Mouse (Mus musculus) mouse trophoblast stem cell (cell line): Measurements from ENCODE around the gene Sall1.

ENCODE experiments used
- in situ Hi-C, 2 experiments: fragments of 300-500 bp; cut with MseI, MboI; formaldehyde crosslinking; loops; 2 replicates in 1 of 2; 3 replicates in 1 of 2; pipeline ENCODE4 v1.15.1; 2025

Gene Sall1

DNA sequence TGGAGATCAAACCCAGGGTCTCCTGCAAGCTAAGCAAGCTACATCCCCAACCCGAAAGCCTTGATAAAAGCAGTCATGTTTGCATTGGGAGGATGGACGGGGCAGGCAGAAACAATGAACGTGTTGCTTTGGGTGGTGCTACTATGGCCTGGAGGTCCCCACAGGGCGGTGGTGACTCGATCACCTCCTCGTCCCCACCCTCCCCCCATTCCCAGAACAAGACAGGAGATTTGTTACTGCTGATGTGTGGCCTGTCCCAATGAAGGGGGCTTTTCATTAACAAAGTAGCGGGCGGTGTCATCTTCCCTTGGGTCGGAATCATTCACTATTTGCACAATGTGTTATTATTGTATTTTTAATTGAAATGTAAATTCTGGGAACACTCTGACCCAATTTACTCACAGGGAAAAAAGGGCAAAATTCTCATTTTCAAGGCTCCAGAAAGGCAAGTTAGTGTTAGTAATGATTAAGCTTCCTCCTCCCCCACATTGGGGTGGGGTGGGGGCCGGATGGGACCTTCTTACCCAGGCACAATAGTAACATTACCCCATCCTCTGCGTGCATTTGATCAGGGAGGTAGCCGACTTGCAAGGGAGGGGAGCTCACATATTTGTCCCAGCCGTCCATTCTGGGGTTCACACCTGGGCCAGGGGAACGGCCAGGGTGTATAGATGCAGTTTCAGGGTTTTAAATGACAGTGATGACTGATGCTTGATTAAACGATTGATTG lies 52.0 kb downstream of the Sall1 start:
- in situ Hi-C loops = no loop called here

DNA sequence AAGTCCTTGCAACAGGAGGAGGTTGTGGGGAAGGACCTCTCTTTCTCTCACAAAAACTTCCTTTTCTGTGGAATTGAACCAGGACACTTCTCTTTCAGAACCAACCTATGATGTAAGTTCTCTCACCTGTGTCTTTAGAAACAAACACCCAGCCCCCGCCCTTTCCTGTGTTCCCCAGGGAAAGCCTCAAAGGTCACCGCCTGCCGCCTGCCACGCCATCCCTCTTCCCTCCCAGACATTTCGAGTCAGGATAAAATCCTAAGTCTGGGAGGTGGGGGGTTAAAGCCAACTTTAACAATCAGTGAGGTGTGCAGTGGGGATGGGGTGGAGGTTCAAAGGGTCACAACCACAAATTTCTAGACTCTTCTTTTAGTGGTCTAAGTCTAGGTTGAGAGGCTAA lies 52.8 kb downstream of the Sall1 start:
- in situ Hi-C loops = no loop called here

DNA sequence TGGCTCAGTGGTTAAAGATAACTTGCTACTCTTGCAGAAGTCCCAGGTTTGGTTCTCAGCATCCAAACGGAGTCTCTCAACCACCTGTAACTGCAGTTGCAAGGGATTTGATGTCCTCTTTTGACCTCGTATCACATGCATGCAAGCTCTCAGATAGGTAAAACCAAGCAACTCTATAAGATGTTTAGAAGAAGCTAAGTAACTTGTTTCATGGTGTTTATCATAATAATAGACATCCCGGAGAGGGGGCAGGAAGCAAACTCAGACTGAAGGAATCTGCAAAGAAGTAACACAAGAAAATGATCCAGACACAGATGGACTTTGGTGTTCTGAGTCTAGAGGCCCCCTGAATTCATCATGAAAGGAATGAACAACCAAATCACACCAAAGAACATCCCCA lies 55.0 kb downstream of the Sall1 start:
- in situ Hi-C loops = no loop called here

DNA sequence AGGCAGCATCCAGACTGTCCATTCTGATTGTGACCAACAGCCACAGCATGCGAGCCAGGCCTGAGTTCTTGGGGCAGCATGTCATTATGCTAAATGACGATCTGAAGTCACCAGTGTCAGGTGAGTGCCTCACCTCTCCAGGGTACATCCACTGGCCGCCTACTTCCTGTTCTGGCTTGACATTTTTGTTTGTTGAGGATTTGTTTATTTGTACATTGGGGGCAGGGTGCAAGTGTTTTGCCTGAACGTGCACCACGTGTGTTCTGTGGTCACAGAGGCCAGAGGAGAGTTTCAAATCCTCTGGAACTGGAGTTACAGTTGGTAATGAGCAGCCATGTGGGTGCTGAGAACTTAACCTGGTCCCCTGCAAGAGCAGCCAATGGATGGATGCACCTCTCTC lies 60.5 kb downstream of the Sall1 start:
- in situ Hi-C loops = no loop called here
